Mouse (Mus musculus): ENCODE results near the gene Stx1a. TPM values are rescaled to one million over a fixed set of nuclear protein-coding genes. Genes with fewer than 3 reads are reported as not detected.
A peak's percentile ranks its signal among the peaks of the same experiment; 100 is the strongest.

The Stx1a gene
- polyA plus RNA-seq, 2 experiments from 2014 or later: 15.4 to 27.0 TPM

GRCm38 (mm10) chr5:135008671-135009589 lies 14.4 kb upstream of the Stx1a start, which contains the start of gene Abhd11:
TSS of gene Abhd11 (plus strand) at chr5:135009152.
- ATAC-seq: peak; percentile 82

DNA sequence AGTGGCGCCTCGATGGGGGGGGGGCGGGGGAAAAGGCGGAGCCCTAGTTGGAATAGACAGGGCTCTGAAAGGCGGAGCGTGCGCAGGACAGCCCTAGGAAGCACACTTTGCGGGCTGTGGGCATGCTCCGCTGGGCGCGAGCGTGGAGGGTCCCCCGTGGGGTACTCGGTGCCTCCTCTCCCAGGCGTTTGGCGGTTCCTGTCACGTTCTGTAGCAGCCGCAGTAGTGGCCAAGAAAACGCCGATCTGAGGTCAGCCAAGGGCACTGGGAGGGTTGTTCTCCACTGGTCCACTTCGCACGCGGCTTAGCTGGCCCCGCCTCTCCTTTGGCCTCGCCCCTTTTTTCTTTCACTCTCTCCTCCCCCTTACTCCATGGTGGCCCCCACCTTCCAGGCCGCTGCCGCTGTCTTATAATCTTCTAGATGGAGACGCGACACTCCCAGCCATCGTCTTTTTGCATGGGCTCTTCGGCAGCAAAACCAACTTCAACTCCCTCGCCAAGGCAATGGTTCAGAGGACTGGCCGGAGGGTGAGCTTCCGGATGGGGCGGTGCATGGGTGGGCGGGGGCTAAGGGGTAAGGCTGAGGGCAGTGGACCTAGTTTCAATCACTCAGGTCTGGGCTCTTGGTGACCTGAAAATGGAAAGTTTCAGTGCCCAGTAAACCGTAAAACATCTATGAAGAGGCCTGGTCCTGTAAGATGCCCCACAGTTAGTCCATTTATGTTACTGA lies 13.5 kb upstream of the Stx1a start:
- ATAC-seq: peak; percentile 54

GRCm38 (mm10) chr5:135010320-135010709 lies 13.0 kb upstream of the Stx1a start:
- ATAC-seq: no peak

- no peak for ATAC-seq
Observed at GRCm38 (mm10) chr5:135010841-135011743, 12.2 kb upstream of the Stx1a start.

- ATAC-seq: no peak
Observed at GRCm38 (mm10) chr5:135011809-135012613, 11.3 kb upstream of the Stx1a start.

- ATAC-seq: no peak
Observed at GRCm38 (mm10) chr5:135012671-135013441, 10.4 kb upstream of the Stx1a start.

- peak; percentile 73 for ATAC-seq
Observed at GRCm38 (mm10) chr5:135015497-135015896, 7.8 kb upstream of the Stx1a start.

GRCm38 (mm10) chr5:135016224-135016759 lies 7.0 kb upstream of the Stx1a start:
- no peak for ATAC-seq

DNA sequence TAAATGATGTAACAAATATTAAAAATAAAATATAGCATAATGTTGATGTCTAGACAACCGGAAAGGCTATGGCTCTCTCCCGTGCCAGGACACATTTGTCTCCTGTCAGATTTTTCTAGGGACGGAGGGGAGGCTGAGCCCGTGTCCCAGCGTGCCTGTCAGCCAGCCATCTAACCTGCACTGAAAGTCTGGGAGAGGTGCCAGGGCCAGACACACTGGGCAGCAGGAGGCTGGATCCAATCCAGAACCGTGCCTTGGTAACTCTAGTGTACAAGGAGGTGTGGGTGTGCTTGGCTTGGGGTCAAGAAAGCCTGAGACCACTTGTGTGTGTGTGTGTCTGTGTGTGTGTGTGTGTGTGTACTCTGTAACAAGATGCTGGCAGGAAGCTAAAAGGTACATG lies 1.5 kb upstream of the Stx1a start:
- ATAC-seq: no peak

DNA sequence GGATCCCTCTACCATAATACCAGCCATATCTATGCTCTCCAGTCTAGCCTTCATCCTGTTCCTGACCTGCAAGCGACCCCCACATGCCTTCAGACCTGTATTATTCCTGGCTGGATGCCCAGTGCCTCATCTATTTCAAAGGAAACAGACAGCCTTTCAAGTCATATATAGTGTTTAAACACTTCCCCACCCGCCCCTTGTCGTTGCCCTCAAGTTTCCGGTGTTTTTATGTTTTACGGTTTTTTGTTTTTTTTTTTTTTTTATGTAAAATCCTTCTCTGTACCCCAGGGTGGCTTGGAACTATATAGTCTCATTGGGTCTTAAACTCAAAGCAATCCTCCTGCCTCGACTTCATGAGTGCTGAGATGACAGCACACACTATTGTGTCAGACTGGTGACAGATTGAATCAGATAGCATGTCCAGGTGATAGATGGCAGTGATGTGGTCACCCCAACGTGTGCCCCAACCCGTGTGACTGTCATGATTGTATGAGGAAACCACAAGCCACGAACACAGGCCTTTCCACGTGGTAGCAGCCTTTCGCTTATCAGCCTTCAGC lies 1.5 kb downstream of the Stx1a start:
- peak; percentile 78 for ATAC-seq

GRCm38 (mm10) chr5:135025899-135026298 lies 2.6 kb downstream of the Stx1a start:
- no peak for ATAC-seq

- no peak for ATAC-seq
Observed at GRCm38 (mm10) chr5:135029007-135029854, 5.9 kb downstream of the Stx1a start.

- ATAC-seq: no peak
Observed at GRCm38 (mm10) chr5:135032581-135032980, 9.3 kb downstream of the Stx1a start.

GRCm38 (mm10) chr5:135034593-135034992 lies 11.3 kb downstream of the Stx1a start:
- no peak for ATAC-seq

DNA sequence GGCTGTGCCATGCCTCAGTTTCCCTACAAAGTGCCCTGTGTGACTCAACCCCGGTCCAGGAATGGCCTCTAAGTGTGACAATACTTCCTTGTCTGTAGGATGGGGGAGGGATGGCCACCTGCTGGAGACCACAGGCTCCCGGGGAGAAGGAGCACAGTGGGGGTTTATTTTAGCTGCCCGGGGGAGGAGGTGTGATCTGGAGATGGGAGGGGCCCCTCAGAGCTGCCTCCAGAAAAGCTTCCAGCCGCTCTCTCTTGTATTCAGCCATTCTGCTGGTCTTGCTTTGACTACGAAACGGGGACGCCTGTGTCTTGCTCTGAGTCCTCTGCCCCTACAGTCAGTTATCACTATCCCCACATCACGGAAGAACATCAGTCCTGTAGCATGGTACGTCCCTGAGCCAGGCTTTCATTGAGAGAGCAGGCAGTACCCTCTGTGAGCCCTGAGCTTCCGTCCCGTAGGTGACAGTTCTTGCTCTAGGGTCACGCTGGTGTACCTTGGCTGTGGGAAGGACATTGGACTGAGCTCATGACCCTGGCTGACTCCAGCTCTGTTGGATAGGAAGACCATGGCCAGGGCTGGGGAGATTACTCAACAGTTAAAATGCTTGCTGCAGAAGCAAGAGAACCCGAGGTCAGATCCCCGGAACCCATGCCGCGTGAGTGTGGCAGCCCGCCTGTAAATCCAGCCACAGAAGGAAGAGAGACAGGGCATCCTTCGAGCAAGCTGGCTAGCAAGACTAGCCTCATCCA lies 12.5 kb downstream of the Stx1a start:
- ATAC-seq: no peak

DNA sequence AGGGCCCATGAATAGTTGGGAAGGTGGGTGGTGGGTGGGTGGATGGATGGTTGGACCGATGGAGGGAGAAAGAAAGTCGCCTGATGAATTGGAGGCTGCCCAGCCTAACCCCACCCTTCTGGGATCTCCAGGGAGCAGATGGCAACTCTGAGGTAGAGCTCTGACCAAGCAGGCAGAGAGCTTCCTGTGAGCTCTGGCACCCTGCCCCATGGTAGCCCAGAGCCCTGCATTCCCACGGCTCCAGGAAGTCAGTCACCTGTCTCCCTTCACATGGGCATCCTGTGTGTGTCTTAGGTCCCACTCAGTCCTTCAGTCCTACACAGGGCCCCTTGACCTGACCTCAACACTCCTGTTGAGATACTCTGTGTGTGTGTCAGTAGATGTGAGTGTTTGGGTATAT lies 14.7 kb downstream of the Stx1a start:
- ATAC-seq: no peak

GRCm38 (mm10) chr5:135039541-135039940 lies 16.3 kb downstream of the Stx1a start:
- ATAC-seq: no peak

DNA sequence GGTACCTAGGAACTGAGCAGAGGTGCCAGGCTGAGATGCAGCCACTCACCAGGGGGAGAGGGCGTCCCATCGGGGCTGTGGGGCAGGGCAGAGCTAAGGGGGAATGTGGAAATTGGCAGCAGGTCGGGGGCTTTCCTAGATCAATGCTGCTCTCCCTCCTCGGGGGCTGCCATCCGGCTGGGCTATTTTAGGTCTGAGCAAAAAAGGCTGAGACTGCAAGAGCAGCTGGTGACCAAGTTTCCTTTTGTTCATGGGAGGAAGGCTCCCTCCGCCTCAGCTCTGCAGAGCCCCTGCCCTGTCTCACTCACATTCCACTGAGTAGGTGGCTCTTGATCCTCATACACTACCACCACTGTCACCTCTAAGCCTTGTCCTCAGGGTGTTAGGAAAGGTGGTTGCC lies 16.8 kb downstream of the Stx1a start:
- ATAC-seq: no peak

DNA sequence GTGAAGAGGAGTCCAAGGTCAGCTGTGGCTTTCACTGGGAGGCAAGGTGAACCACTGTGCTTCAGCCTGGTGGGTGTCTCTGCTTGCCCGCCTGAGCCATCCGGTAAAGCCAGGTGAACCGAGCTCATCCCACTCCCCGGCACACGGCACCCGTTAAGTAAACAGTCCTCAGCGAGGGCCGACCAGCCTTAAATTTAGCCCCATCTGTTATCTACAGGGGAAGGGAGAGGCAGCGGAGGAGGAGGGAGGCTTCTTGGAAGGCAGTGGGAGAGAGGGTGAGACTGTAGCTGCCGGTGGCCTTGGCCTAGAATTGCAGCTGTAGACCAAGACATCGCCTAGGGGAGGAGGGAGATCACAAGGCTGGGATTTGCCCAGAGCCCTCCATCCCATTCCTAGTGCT lies 17.5 kb downstream of the Stx1a start:
- no peak for ATAC-seq
